Mouse (Mus musculus) frontal cortex, adult (tissue): ENCODE measurements around the gene Olfr50.

Experiments used
- ATAC-seq: cut with Nextera tagmentation; 2 replicates; pipeline ENCODE4 v1.9.2; 2017; ENCODE audit warnings: mild to moderate bottlenecking, moderate library complexity, mixed read lengths; ENCODE audit not compliant: low TSS enrichment

Olfr50 gene

GRCm38 (mm10) chr2:36790238-36790637, at the start of gene Olfr50:
Olfr50 (plus strand) TSS chr2:36790538.
- ATAC-seq, result no peak

GRCm38 (mm10) chr2:36783976-36784375, 6.4 kb upstream of the Olfr50 start, which contains the start of gene Olfr348:
Olfr348 (plus strand) TSS chr2:36784276.
- no peak for ATAC-seq

DNA sequence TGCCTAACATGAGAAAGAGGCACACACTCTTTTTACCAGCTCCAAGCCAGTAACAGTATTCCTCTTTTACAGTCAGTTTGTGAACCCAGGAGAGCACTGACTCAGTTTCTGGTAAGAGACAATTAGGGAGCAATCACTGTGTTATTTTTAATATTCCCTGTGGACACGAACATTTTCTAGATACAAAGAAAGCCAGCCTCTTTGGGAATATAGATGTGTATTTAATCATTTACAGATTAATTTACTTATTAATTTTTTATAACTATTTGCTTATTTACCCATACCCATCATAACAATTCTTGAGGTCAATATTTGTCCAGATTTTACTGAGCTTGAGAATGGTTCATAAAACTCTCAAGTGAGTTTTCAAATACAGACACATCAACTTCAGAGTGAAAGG, 26.6 kb downstream of the Olfr50 start, which contains the start of gene Olfr3:
TSS of gene Olfr3 (minus strand) at position 101 of the 400 bp plus-strand sequence.
- ATAC-seq, result no peak

- ATAC-seq, result no peak
These were observed 55.7 kb downstream of the Olfr50 start, which contains the start of gene Olfr350 for GRCm38 (mm10) chr2:36846010-36846409. Olfr350 (plus strand) TSS chr2:36846310.
